Mouse (Mus musculus) right cerebral cortex, postnatal 14 days (tissue): Measurements from ENCODE around the gene Itpr2.

Source experiments
- DNase-seq: peaks from one replicate; pipeline ENCODE4 v3.0.0; 2022

The Itpr2 gene

DNA sequence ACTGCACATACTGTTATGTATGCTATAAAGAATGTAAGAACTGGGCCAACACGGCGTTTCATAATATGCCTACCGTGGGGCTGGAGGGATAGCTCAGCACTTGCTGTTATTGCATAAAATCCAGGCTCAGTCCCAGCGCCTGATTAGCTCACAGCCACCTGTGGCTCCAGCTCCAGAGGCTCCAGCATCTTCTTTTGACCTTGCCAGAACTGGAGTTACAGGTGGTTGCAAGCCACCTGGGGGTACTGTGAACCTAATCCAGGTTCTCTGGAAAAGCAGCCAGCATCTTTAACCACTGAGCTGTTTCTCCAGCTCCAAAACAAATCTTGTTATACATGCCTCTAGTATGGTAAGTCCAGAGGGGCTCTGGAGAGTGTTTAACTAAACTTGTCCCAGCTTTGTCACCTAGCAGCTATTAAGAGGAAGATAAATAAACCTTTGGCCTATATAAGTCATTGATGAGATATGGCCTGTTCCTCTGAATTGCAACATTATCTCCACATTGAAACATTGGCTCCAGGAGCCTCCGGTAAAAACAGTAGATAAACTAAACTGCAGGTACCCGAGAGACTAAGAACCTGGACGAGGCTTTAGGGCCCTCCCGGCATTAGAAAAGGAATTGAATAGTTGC lies 37.9 kb downstream of the Itpr2 start:
- DNase-seq, result no peak

DNA sequence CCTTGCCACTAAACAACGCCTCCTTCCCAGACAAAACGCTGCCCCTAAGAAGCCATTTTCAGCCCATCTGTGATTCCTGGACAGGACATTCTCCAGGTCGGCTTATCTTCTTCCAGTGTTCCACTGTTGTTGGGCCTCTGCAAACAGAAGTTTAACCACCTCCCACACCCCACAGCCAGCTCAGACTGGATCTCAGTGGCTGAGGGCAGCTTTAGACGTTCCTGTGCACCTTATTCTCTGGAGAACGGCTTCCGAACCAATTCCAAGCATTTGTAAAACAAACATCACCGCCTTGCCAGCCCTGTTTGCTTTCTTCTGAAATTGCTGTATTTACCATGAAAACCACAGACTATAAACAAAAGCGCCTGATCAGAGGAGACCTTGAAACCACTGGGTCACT lies 41.1 kb downstream of the Itpr2 start:
- DNase-seq, result no peak

DNA sequence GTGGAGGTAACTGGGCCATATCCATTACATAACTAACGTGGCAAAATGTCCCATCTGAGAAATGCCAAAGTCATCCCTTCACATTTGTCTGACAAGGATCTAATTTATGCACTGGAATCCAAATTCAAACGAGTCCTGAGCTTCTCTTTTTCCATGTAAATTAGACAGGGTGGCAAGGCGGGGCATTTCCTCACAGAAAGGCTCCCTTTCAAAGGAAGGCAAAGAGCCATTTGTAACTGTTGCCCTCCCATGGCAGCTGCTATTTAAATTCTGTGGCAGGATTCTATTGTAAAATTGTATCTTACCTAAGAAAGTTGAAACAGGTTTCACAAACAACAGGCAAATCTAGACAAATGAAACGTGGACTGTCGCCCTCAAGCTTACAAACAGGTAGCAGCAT lies 43.6 kb downstream of the Itpr2 start:
- no peak for DNase-seq

- no peak for DNase-seq
Observed at GRCm38 (mm10) chr6:146456741-146457140, 45.3 kb downstream of the Itpr2 start.

- no peak for DNase-seq
Observed at GRCm38 (mm10) chr6:146454520-146455511, 47.2 kb downstream of the Itpr2 start.

- no peak for DNase-seq
Observed at GRCm38 (mm10) chr6:146452474-146452873, 49.5 kb downstream of the Itpr2 start.

- no peak for DNase-seq
Observed at GRCm38 (mm10) chr6:146446032-146446704, 55.9 kb downstream of the Itpr2 start.

GRCm38 (mm10) chr6:146439826-146440225 lies 62.2 kb downstream of the Itpr2 start:
- DNase-seq, result no peak

GRCm38 (mm10) chr6:146439071-146439818 lies 62.8 kb downstream of the Itpr2 start:
- DNase-seq, result no peak

- DNase-seq, result no peak
Observed at GRCm38 (mm10) chr6:146438057-146438456, 64.0 kb downstream of the Itpr2 start.

DNA sequence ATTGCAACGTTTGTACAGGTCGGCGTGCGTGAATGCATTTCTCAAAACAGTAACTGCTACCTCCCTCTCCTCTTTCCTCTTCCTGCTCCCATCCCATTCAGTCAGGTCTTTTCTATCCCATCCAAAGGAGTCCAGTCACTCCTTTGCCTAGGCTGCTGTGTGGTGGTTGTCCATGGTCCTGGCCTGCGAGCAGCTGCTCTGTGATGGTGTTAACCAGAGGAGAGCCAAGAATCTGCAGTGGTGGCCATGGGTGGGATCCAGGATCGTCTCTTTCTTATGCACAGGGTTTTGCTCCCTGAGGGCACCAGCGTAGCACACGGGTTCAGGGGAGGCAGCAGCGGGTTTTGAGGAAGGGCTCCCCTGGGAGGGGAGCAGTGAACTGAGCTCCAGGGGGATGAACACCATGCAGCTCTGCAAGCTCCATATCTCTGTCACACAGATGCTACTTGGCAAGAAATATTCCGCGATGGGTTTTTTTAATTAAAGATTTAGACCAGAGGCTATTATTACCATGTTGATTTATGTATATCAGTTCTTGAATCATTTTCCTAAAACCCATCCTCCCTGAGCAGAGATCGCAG lies 65.0 kb downstream of the Itpr2 start:
- no peak for DNase-seq

- no peak for DNase-seq
Observed at GRCm38 (mm10) chr6:146434217-146434616, 67.8 kb downstream of the Itpr2 start.

DNA sequence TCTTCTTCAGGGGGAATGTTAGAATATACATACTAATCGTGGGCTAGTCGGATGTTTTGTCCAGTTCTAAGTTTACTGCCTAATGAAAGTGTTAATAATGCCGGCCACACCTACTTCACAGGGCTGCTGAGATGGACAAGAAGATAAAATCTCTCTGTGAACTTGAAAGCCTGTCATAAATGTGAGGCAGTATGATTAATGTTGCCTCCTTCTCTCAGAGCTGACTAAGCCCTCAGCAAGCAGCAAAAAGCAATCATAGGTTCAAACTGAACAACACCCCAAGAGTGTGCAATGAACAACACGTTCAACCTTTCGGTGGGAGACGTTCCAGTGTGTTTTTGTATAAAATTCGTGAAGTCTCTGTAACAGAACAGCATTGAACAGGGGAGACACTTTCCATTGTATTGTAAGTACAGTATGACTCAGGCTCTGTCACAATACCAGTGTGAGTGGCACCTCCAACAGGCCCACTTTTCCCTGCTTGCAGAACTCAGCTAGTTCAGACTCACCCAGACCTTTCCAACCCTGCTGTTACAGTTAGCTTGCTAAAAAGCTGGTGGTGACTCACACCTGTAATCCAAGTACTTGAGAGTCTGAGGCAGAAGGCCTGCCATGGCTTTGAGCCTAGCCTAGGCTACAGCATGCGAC lies 69.7 kb downstream of the Itpr2 start:
- DNase-seq, result no peak

- no peak for DNase-seq
Observed at GRCm38 (mm10) chr6:146431777-146432176, 70.2 kb downstream of the Itpr2 start.

- DNase-seq, result peak; percentile 23
Observed at GRCm38 (mm10) chr6:146429694-146430380, 72.2 kb downstream of the Itpr2 start.

DNA sequence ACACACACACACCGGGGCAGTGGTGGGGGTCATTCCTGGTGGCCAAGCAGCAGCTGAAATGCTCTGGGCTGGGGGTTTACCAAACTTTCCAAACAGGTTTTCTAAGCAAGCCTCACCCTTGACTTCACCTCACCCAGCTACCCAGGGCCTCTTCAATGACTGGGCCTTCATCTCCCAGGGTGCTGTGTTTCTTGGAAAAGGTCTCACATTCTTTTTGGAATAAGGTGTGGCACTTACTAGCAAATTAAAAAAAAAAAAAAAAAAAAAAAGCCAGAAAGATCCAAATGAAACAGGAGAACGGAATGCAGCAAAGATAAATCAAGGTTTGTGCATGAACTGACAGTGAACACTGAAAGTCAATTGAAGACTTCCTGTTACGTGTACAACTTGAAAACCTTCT lies 77.2 kb downstream of the Itpr2 start:
- no peak for DNase-seq

GRCm38 (mm10) chr6:146424326-146424725 lies 77.7 kb downstream of the Itpr2 start:
- DNase-seq, result no peak

DNA sequence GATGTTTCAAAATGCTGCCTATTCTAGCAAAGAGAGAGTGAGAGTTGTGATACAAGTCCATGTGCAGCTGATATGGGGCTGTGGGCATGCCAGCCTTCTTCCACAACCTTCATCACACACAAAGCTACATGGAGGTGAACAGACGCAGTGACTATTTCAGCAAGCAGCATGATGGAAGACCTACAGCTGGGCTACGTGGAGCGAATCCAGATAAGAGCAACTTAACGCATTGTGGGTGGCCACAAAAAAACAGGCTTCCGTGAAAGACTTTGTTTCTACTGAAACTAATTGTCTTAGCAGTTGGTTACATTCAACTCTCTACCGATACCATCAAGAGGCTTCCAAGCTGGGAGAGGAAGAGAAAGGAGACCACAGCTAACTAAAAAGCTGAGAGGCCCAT lies 81.3 kb downstream of the Itpr2 start:
- no peak for DNase-seq

GRCm38 (mm10) chr6:146416461-146416860 lies 85.6 kb downstream of the Itpr2 start:
- DNase-seq, result no peak

- DNase-seq, result no peak
Observed at GRCm38 (mm10) chr6:146414094-146414493, 87.9 kb downstream of the Itpr2 start.

GRCm38 (mm10) chr6:146411446-146412070 lies 90.5 kb downstream of the Itpr2 start:
- no peak for DNase-seq
